Mouse (Mus musculus): ENCODE results near the gene Itgb3bp.

DNA sequence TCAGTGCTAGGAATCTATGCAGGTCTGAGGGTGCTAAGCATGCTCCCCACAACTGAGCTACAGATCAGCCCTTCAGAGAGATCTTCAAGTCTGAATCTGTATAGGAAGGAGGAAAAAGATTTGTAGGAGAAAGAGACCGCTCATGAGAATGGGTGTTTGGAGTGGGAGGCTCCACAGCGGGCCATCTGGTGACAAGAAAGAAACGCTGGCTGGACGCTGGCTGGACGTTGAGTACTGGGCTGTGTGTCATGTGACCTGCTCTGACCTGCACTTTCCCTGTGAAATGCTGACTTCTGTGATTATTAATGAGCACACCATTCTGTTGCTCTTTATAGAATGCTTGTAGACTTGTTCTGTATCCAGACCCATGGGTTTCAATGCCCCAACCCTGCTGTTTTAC, 39.7 kb upstream of the Itgb3bp start:
- no peak for TF ChIP-seq CTCF (IDR thresholded peaks at IDR 0.05; ENCODE audit: control insufficient read depth, insufficient read depth, insufficient replicate concordance, low read depth, low read length)
- no peak for TF ChIP-seq POLR2A (IDR thresholded peaks at IDR 0.05; ENCODE audit: control insufficient read depth, low read depth, low read length)
